Mouse (Mus musculus): ENCODE measurements around the gene Gm3033.
"Not testable (repeated sequence)": the region's sequence is repeated elsewhere in the genome, so short reads cannot be mapped to it uniquely, and the experiment has no call there.

DNA sequence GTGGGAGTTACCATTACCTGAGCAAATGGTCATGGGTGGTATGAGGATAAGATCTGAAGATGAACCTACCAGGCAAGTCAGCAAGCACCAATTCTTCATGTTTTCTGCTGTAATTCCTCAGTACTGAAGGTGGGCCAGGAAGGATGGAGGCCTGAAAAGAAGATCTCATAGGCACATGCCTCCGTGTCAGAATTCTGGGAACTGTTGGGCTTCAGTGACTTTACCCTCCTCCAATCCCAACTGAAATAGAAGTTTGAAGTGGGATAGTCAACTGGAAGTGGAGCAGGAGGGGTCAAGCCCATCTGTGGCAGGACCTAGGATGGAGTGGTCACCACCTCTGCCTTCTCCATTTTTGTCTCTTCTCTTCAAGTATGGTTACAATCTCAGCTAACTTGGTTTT is 37.8 kb downstream of the Gm3033 start, which contains the start of gene Gm2916:
- TF ChIP-seq CTCF, EP300 (IDR thresholded peaks at IDR 0.05; ENCODE audit: low read depth): not testable (repeated sequence)
